ENCODE assay signal across 12 mouse cellular contexts in the genomic region with DNA sequence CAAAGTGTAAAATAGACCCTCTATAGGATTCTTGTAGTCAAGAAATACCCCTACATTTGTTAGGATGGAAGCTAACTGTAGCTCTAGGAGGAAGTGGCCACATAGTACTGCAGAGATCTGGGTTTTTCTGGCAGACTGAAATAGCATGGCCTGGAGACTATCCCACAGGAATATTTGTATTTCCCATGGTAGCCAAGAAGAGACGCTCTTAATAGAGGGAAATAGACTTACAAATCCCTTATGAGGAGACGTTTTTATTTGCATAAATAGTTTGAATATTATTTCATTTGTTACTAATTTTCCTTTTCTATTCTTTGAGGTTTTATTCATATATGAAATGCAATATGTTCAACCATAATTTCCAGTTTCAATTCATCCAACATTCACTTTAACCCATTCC.
"Had no signal": no experiment of that assay in that cellular context is flagged by ENCODE, and none has a peak within 500 bp of the region (broad histone marks: within the 10 kb centered on the region; RNA-seq: fewer than 3 reads in every experiment).

A gene (minus strand): TSS at position 101 of the 400 bp plus-strand sequence.

- DNase-seq: retina, postnatal 1 day; right cerebral cortex, adult 18-20 months; right cerebral cortex, postnatal 14 days; right cerebral cortex, postnatal 25 days; right cerebral cortex, postnatal 4 days; spleen, adult 18-20 months; thymus, adult 18-20 months; thymus, adult 2 months; thymus, postnatal 14 days; thymus, postnatal 25 days; thymus, postnatal 36 days; thymus, postnatal 4 days had no signal
